In genomic region chr7:99710476-99710875, GRCm38 (mm10) we compare ENCODE assay signal across 10 mouse cellular contexts. TPM values are rescaled to one million over a fixed set of nuclear protein-coding genes. Genes with fewer than 3 reads are reported as not detected.
A peak's percentile ranks its signal among the peaks of the same experiment; 100 is the strongest.
DNase-seq lines count a peak whose midpoint lies in the region; ATAC-seq and TF ChIP-seq lines count a peak whose summit lies in the region.
"Had no signal": no experiment of that assay in that cellular context is flagged by ENCODE, and none has a peak within 500 bp of the region (broad histone marks: within the 10 kb centered on the region; RNA-seq: fewer than 3 reads in every experiment).

No protein-coding gene starts in this region.

- no peak overlapping the region for H3K9ac ChIP-seq in heart, adult 2 months (ENCODE audit: low read depth, low read length)
- no peak overlapping the region for H3K9ac ChIP-seq in kidney, postnatal 0 days (ENCODE audit: low read depth, low read length)
- H3K9ac ChIP-seq: embryonic facial prominence, embryonic 13.5 days; limb, embryonic 15.5 days had no signal

- no peak overlapping the region for H3K4me2 ChIP-seq in kidney, postnatal 0 days (ENCODE audit: low read length)
- H3K4me2 ChIP-seq: embryonic facial prominence, embryonic 13.5 days; limb, embryonic 15.5 days had no signal

- H3K9me3 ChIP-seq in kidney, postnatal 0 days (replicated peaks; ENCODE audit: low read length), result no peaks in the 10 kb centered on the region
- H3K9me3 ChIP-seq: embryonic facial prominence, embryonic 13.5 days; limb, embryonic 15.5 days had no signal

- TF ChIP-seq CTCF in heart, adult 2 months (IDR thresholded peaks at IDR 0.05), result 0 out of 2 replicates have a peak, but pooled peaks have one; percentile 100
- TF ChIP-seq CTCF in kidney, postnatal 0 days (IDR thresholded peaks at IDR 0.05; ENCODE audit: low read depth), result peak; percentile 90

- TF ChIP-seq EP300 in heart, adult 2 months (IDR thresholded peaks at IDR 0.05; ENCODE audit: insufficient read depth, low read depth, low read length), result peak; percentile 83

- no peak overlapping the region for H3K4me3 ChIP-seq in heart, adult 2 months
- no peak overlapping the region for H3K4me3 ChIP-seq in kidney, postnatal 0 days (replicated peaks; ENCODE audit: low read depth, low read length)
- H3K4me3 ChIP-seq in macrophage (ENCODE audit: inconsistent target), result no peak overlapping the region
- H3K4me3 ChIP-seq: embryonic facial prominence, embryonic 13.5 days; limb, embryonic 15.5 days had no signal

- H3K79me2 ChIP-seq in heart, adult 2 months (replicated peaks; ENCODE audit: control insufficient read depth, insufficient read depth, low read length), result no peaks in the 10 kb centered on the region
- no peaks in the 10 kb centered on the region for H3K79me2 ChIP-seq in macrophage (ENCODE audit: inconsistent target)

- intact Hi-C loops in heart, adult 2 months (cut with DNase I), result loop anchor here (1.0 to 10.0 kb wide), 3 partner anchors 51 to 164 kb away; no protein-coding TSS in a partner anchor
- intact Hi-C loops in heart, postnatal 25 days (cut with DNase I), result loop anchor here (1.0 to 5.0 kb wide), 2 partner anchors 51 to 208 kb away; no protein-coding TSS in a partner anchor

- no peaks in the 10 kb centered on the region for H3K36me3 ChIP-seq in heart, adult 2 months (ENCODE audit: control insufficient read depth, insufficient read depth, low read length)
- H3K36me3 ChIP-seq in kidney, postnatal 0 days (ENCODE audit: insufficient read depth, low read length), result no peaks in the 10 kb centered on the region
- H3K36me3 ChIP-seq in macrophage (ENCODE audit: inconsistent target), result no peaks in the 10 kb centered on the region
- H3K36me3 ChIP-seq: embryonic facial prominence, embryonic 13.5 days; limb, embryonic 15.5 days had no signal

- TF ChIP-seq POLR2A in heart, adult 2 months (IDR thresholded peaks at IDR 0.05; ENCODE audit: insufficient read depth, low read depth, low read length), result no peak

- peak; percentile 64 to 82 for DNase-seq in heart, adult 2 months
- DNase-seq in heart, postnatal 25 days (ENCODE audit: low spot score), result no peak
- peak; percentile 54 to 57 for DNase-seq in B cell, adult 2 months
- peak; percentile 78 for DNase-seq in adrenal gland, adult 2 months
- peak; percentile 24 for DNase-seq in embryo, embryonic 11.5 days (ENCODE audit: low read depth, low spot score)
- DNase-seq in kidney, postnatal 0 days (ENCODE audit: low spot score), result peak; percentile 84
- peak; percentile 62 for DNase-seq in thymus, postnatal 4 days

- H3K27ac ChIP-seq in heart, adult 2 months, result no peak overlapping the region; the same call in 1 of the 2 replicates
- no peak overlapping the region for H3K27ac ChIP-seq in kidney, postnatal 0 days
- peak overlapping the region; percentile 66 for H3K27ac ChIP-seq in macrophage
- H3K27ac ChIP-seq: embryonic facial prominence, embryonic 13.5 days; limb, embryonic 15.5 days had no signal

- no peak for ATAC-seq in kidney, postnatal 0 days (replicated peaks; ENCODE audit: low FRiP score, low read depth)

- no peaks in the 10 kb centered on the region for H3K27me3 ChIP-seq in heart, adult 2 months (ENCODE audit: control insufficient read depth, insufficient read depth, low read length)
- no peaks in the 10 kb centered on the region for H3K27me3 ChIP-seq in kidney, postnatal 0 days (ENCODE audit: insufficient read depth, low read length)

- H3K4me1 ChIP-seq in heart, adult 2 months (ENCODE audit: control insufficient read depth, insufficient read depth, low read length), result peaks cover 17% of the 10 kb centered on the region
- H3K4me1 ChIP-seq in kidney, postnatal 0 days (replicated peaks; ENCODE audit: insufficient read depth, low read length), result 0 out of 2 replicates have a peak, but pooled peaks cover 3% of the 10 kb centered on the region

- 14% methylated on average over 1 of the region's 1 CpGs for WGBS in heart, adult 2 months
- 23% methylated on average over 1 of the region's 1 CpGs for WGBS in kidney, postnatal 0 days
- 27% methylated on average over 1 of the region's 1 CpGs for WGBS in macrophage (ENCODE audit: missing documents)

RNA-seq across cellular contexts. Expression of gene Slco2b1, which starts 0.7 kb away (rescaled TPM):
- 10 to 100 TPM in 1 of 2 experiments, 1 to 10 TPM in 1; 8.5 to 10.1 TPM for total RNA-seq in heart, adult 2 months (2021)
- 11.7 and 14.4 TPM in 2 replicates for polyA plus RNA-seq in heart, adult 2 months (2012; rRNA removed)
- 1 to 10 TPM; 7.2 to 8.1 TPM for total RNA-seq in heart, postnatal 25 days (2021)
- 10 to 100 TPM; 22.9 to 23.0 TPM for total RNA-seq in adrenal gland, adult 2 months (2021)
- 34.6 and 49.7 TPM in 2 replicates for polyA plus RNA-seq in adrenal gland, adult 2 months (2012; rRNA removed)
- polyA plus RNA-seq in kidney, postnatal 0 days (2015; fragmentation: Nextera tagmentation; extraction: Ambion mirVana), result 4.0 and 4.3 TPM in 2 replicates
- 10 to 100 TPM in 3 of 26 experiments, 1 to 10 TPM in 6, under 1 TPM in 7, not detected in 10; 0.19 to 14.7 (median 2.9) TPM for total RNA-seq in macrophage (2018; cell fraction: chromatin; rRNA removed)
- total RNA-seq in macrophage (2018; cell fraction: cytosol; rRNA removed), result 10 to 100 TPM in 2 of 26 experiments, 1 to 10 TPM in 11, under 1 TPM in 12, not detected in 1; 0.04 to 12.3 (median 4.5) TPM
- 10 to 100 TPM in 4 of 26 experiments, 1 to 10 TPM in 9, under 1 TPM in 4, not detected in 9; 0.10 to 14.2 (median 6.4) TPM for total RNA-seq in macrophage (2018; cell fraction: nucleus; rRNA removed)
- polyA plus RNA-seq in macrophage (2018), result 9.7 to 16.8 TPM (median 10.0 TPM) in 3 replicates

RNA-seq across cellular contexts. Expression of gene Olfr520, which starts 19.6 kb away (rescaled TPM):
- not detected for total RNA-seq in heart, adult 2 months (2021)
- polyA plus RNA-seq in heart, adult 2 months (2012; rRNA removed), result not detected in 2 replicates
- total RNA-seq in heart, postnatal 25 days (2021), result not detected
- not detected for total RNA-seq in adrenal gland, adult 2 months (2021)
- polyA plus RNA-seq in adrenal gland, adult 2 months (2012; rRNA removed), result not detected in 2 replicates
- not detected in 2 replicates for polyA plus RNA-seq in kidney, postnatal 0 days (2015; fragmentation: Nextera tagmentation; extraction: Ambion mirVana)
- total RNA-seq in macrophage (2018; cell fraction: chromatin; rRNA removed), result not detected
- not detected for total RNA-seq in macrophage (2018; cell fraction: cytosol; rRNA removed)
- not detected for total RNA-seq in macrophage (2018; cell fraction: nucleus; rRNA removed)
- polyA plus RNA-seq in macrophage (2018), result not detected in 3 replicates
- polyA plus RNA-seq: embryonic facial prominence, embryonic 13.5 days; limb, embryonic 15.5 days had no signal

RNA-seq across cellular contexts. Expression of gene Olfr521, which starts 52.8 kb away (rescaled TPM):
- total RNA-seq in heart, adult 2 months (2021), result not detected
- polyA plus RNA-seq in heart, adult 2 months (2012; rRNA removed), result not detected in 2 replicates
- not detected for total RNA-seq in heart, postnatal 25 days (2021)
- total RNA-seq in adrenal gland, adult 2 months (2021), result not detected
- not detected in 2 replicates for polyA plus RNA-seq in adrenal gland, adult 2 months (2012; rRNA removed)
- polyA plus RNA-seq in kidney, postnatal 0 days (2015; fragmentation: Nextera tagmentation; extraction: Ambion mirVana), result not detected in 2 replicates
- not detected for total RNA-seq in macrophage (2018; cell fraction: chromatin; rRNA removed)
- total RNA-seq in macrophage (2018; cell fraction: cytosol; rRNA removed), result not detected
- total RNA-seq in macrophage (2018; cell fraction: nucleus; rRNA removed), result not detected
- not detected in 3 replicates for polyA plus RNA-seq in macrophage (2018)
- polyA plus RNA-seq: embryonic facial prominence, embryonic 13.5 days; limb, embryonic 15.5 days had no signal
